Mouse (Mus musculus) erythroblast, embryonic 14.5 days (primary cell): ENCODE measurements around the gene Prmt8. TPM values are rescaled to one million over a fixed set of nuclear protein-coding genes. Genes with fewer than 3 reads are reported as not detected.

Experiments used
- H3K27me3 ChIP-seq: 2 replicates; pipeline ENCODE4 v1.6.1; 2012; ENCODE audit warnings: inconsistent platforms; ENCODE audit not compliant: control insufficient read depth
- H3K36me3 ChIP-seq: 2 replicates; pipeline ENCODE4 v1.6.1; 2012; ENCODE audit warnings: mild to moderate bottlenecking, inconsistent platforms; ENCODE audit not compliant: control insufficient read depth
- H3K4me1 ChIP-seq: 2 replicates; pipeline ENCODE4 v1.6.1; 2012; ENCODE audit warnings: inconsistent platforms; ENCODE audit not compliant: control insufficient read depth
- H3K4me3 ChIP-seq: replicated peaks from 2 replicates; pipeline ENCODE3; 2012; ENCODE audit warnings: moderate library complexity, mild to moderate bottlenecking, inconsistent platforms
- H3K9me3 ChIP-seq: 2 replicates; pipeline ENCODE4 v1.6.1; 2012; ENCODE audit warnings: low read length, inconsistent platforms, mixed read lengths; ENCODE audit not compliant: control insufficient read depth
- GATA1 ChIP-seq: IDR thresholded peaks from 2 replicates; pipeline ENCODE4 v1.6.1; 2012; ENCODE audit warnings: low read length, inconsistent platforms, mixed read lengths
- TAL1 ChIP-seq: IDR thresholded peaks from 3 replicates; pipeline ENCODE4 v1.6.1; 2012; ENCODE audit warnings: low read length, inconsistent platforms, mixed read lengths
- polyA plus RNA-seq: library from polyadenylated mRNA; stranded (reverse); fragments of >175 nt; gene quantifications from 2 replicates; pipeline ENCODE4 v1.2.3, GENCODE M21; 2012

Prmt8 gene
- polyA plus RNA-seq, 1 experiment = not detected

- TF ChIP-seq GATA1 (no peak), TAL1 (no peak)
- Histone ChIP-seq H3K4me1 (no peaks in the 10 kb centered on the region), H3K9me3 (no peaks in the 10 kb centered on the region), H3K36me3 (no peaks in the 10 kb centered on the region), H3K4me3 (no peak overlapping the region), H3K27me3 (no peaks in the 10 kb centered on the region)
Measured at GRCm38 (mm10) chr6:127715428-127715827, 53.8 kb downstream of the Prmt8 start.

- no peaks in the 10 kb centered on the region for H3K27me3 ChIP-seq
- TF ChIP-seq TAL1 = no peak
- no peak for TF ChIP-seq GATA1
- H3K4me1 ChIP-seq = no peaks in the 10 kb centered on the region
- no peaks in the 10 kb centered on the region for H3K36me3 ChIP-seq
- H3K4me3 ChIP-seq = no peak overlapping the region
- H3K9me3 ChIP-seq = no peaks in the 10 kb centered on the region
Measured at GRCm38 (mm10) chr6:127714906-127715305, 54.4 kb downstream of the Prmt8 start.

GRCm38 (mm10) chr6:127708218-127708628 is 61.0 kb downstream of the Prmt8 start:
- H3K27me3 ChIP-seq = no peaks in the 10 kb centered on the region
- TF ChIP-seq GATA1 = no peak
- TF ChIP-seq TAL1 = no peak
- no peaks in the 10 kb centered on the region for H3K4me1 ChIP-seq

GRCm38 (mm10) chr6:127701036-127701783 is 68.1 kb downstream of the Prmt8 start:
- Histone ChIP-seq H3K4me3 (no peak overlapping the region), H3K9me3 (no peaks in the 10 kb centered on the region), H3K4me1 (no peaks in the 10 kb centered on the region), H3K27me3 (no peaks in the 10 kb centered on the region), H3K36me3 (no peaks in the 10 kb centered on the region)
- no peak for TF ChIP-seq TAL1
- TF ChIP-seq GATA1 = no peak

More at GRCm38 (mm10) chr6:127708218-127708628, 61.0 kb downstream of the Prmt8 start:
- H3K9me3 ChIP-seq = no peaks in the 10 kb centered on the region
- no peaks in the 10 kb centered on the region for H3K36me3 ChIP-seq
- H3K4me3 ChIP-seq = no peak overlapping the region

GRCm38 (mm10) chr6:127693681-127694080 is 75.6 kb downstream of the Prmt8 start:
- H3K4me1 ChIP-seq = no peaks in the 10 kb centered on the region
- H3K36me3 ChIP-seq = no peaks in the 10 kb centered on the region
- TF ChIP-seq GATA1 (no peak), TAL1 (no peak)
- H3K9me3 ChIP-seq = no peaks in the 10 kb centered on the region
- H3K27me3 ChIP-seq = no peaks in the 10 kb centered on the region
- no peak overlapping the region for H3K4me3 ChIP-seq

GRCm38 (mm10) chr6:127692298-127692697 is 77.0 kb downstream of the Prmt8 start:
- Histone ChIP-seq H3K36me3 (no peaks in the 10 kb centered on the region), H3K4me1 (no peaks in the 10 kb centered on the region), H3K4me3 (no peak overlapping the region), H3K27me3 (no peaks in the 10 kb centered on the region), H3K9me3 (no peaks in the 10 kb centered on the region)
- no peak for TF ChIP-seq GATA1
- no peak for TF ChIP-seq TAL1

GRCm38 (mm10) chr6:127687181-127687860 is 82.0 kb downstream of the Prmt8 start:
- H3K9me3 ChIP-seq = no peaks in the 10 kb centered on the region
- H3K36me3 ChIP-seq = no peaks in the 10 kb centered on the region

GRCm38 (mm10) chr6:127684981-127685380 is 84.3 kb downstream of the Prmt8 start:
- Histone ChIP-seq H3K36me3 (no peaks in the 10 kb centered on the region), H3K9me3 (no peaks in the 10 kb centered on the region), H3K4me3 (no peak overlapping the region), H3K4me1 (no peaks in the 10 kb centered on the region), H3K27me3 (no peaks in the 10 kb centered on the region)
- TF ChIP-seq GATA1 (no peak), TAL1 (no peak)

More at GRCm38 (mm10) chr6:127687181-127687860, 82.0 kb downstream of the Prmt8 start:
- Histone ChIP-seq H3K27me3 (no peaks in the 10 kb centered on the region), H3K4me1 (no peaks in the 10 kb centered on the region), H3K4me3 (no peak overlapping the region)
- TF ChIP-seq GATA1 (no peak), TAL1 (no peak)

GRCm38 (mm10) chr6:127683561-127683960 is 85.7 kb downstream of the Prmt8 start:
- no peaks in the 10 kb centered on the region for H3K27me3 ChIP-seq
- no peaks in the 10 kb centered on the region for H3K36me3 ChIP-seq
- TF ChIP-seq GATA1 = no peak
- no peak for TF ChIP-seq TAL1
- H3K4me3 ChIP-seq = no peak overlapping the region
- H3K9me3 ChIP-seq = no peaks in the 10 kb centered on the region
- no peaks in the 10 kb centered on the region for H3K4me1 ChIP-seq
